ENCODE assay signal across 9 mouse cellular contexts in the genomic region with DNA sequence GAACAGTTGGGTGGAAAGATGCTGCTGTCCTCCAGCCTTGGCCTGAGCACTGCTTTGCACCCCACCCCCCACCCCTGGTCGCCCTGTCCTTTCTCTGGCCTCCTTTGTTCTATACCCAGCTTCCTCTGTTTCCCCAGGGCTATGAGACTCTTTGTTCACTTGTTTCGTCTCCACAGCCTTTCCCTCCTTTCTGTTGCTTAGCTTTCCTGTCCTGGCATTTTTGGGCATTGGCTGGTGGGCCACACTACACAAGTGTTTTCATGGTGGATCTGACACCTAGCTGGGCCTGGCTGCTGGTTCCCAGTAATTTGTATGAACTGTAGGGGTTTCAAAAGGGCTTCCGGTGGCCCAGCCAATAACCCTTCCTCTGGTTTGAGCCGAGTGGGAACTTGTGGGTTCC. TPM values are rescaled to one million over a fixed set of nuclear protein-coding genes. Genes with fewer than 3 reads are reported as not detected.
DNase-seq lines count a peak whose midpoint lies in the region; ATAC-seq and TF ChIP-seq lines count a peak whose summit lies in the region.
"Had no signal": no experiment of that assay in that cellular context is flagged by ENCODE, and none has a peak within 500 bp of the region (broad histone marks: within the 10 kb centered on the region; RNA-seq: fewer than 3 reads in every experiment).

No protein-coding gene starts in this region.

- H3K27ac ChIP-seq in kidney, postnatal 0 days, result peak overlapping the region; percentile 100; the same call in 1 of the 2 replicates
- peak overlapping the region; percentile 100 for H3K27ac ChIP-seq in embryonic facial prominence, embryonic 11.5 days (replicated peaks; ENCODE audit: low read depth, low read length)
- H3K27ac ChIP-seq in hindbrain, postnatal 0 days, result peak overlapping the region; percentile 100; the same call in 1 of the 2 replicates

- 27% methylated on average over 4 of the region's 4 CpGs for WGBS in kidney, postnatal 0 days
- 38% methylated on average over 4 of the region's 4 CpGs for WGBS in embryonic facial prominence, embryonic 11.5 days
- 7% methylated on average over 4 of the region's 4 CpGs for WGBS in hindbrain, postnatal 0 days

- no peak for ATAC-seq in kidney, postnatal 0 days (replicated peaks; ENCODE audit: low FRiP score, low read depth)
- ATAC-seq in embryonic facial prominence, embryonic 11.5 days (replicated peaks; ENCODE audit: insufficient number of reproducible peaks, low FRiP score, low TSS enrichment, low read depth), result no peak
- no peak for ATAC-seq in hindbrain, postnatal 0 days
- ATAC-seq in frontal cortex, adult (ENCODE audit: low TSS enrichment), result no peak

- peak overlapping the region; percentile 97 for H3K9ac ChIP-seq in kidney, postnatal 0 days (ENCODE audit: low read depth, low read length)
- H3K9ac ChIP-seq in embryonic facial prominence, embryonic 11.5 days (replicated peaks; ENCODE audit: low read length), result peak overlapping the region; percentile 98
- H3K9ac ChIP-seq in hindbrain, postnatal 0 days (replicated peaks; ENCODE audit: low read length), result peak overlapping the region; percentile 94

- no peak for DNase-seq in kidney, postnatal 0 days (ENCODE audit: low spot score)
- no peak for DNase-seq in kidney, adult 9 months
- no peak for DNase-seq in embryonic facial prominence, embryonic 11.5 days (ENCODE audit: low spot score)
- DNase-seq in hindbrain, postnatal 0 days (ENCODE audit: low spot score), result no peak
- no peak for DNase-seq in left cerebral cortex, adult 8-10 months (ENCODE audit: low spot score in 2 of 2)
- no peak for DNase-seq in B cell, adult 2 months
- DNase-seq: gastrocnemius, postnatal 25 days had no signal

- H3ac ChIP-seq in myocyte (ENCODE audit: control insufficient read depth, insufficient read length), result no peak overlapping the region

- peak overlapping the region; percentile 96 for H3K4me2 ChIP-seq in kidney, postnatal 0 days (ENCODE audit: low read length)
- peak overlapping the region; percentile 98 for H3K4me2 ChIP-seq in embryonic facial prominence, embryonic 11.5 days (ENCODE audit: low read depth, low read length)
- H3K4me2 ChIP-seq in hindbrain, postnatal 0 days (ENCODE audit: low read depth, low read length), result peak overlapping the region; percentile 98
- H3K4me2 ChIP-seq in myocyte (ENCODE audit: low read depth), result peak overlapping the region; percentile 100

- peak overlapping the region; percentile 80 for H3K4me3 ChIP-seq in kidney, postnatal 0 days (replicated peaks; ENCODE audit: low read depth, low read length)
- H3K4me3 ChIP-seq in embryonic facial prominence, embryonic 11.5 days (ENCODE audit: low read depth, low read length), result peak overlapping the region; percentile 94
- peak overlapping the region; percentile 74 for H3K4me3 ChIP-seq in hindbrain, postnatal 0 days (ENCODE audit: low read length)
- H3K4me3 ChIP-seq in myocyte, result peak overlapping the region; percentile 62

- H3K79me2 ChIP-seq in myocyte (ENCODE audit: control insufficient read depth, insufficient read depth), result peaks cover 45% of the 10 kb centered on the region

- H3K4me1 ChIP-seq in kidney, postnatal 0 days (replicated peaks; ENCODE audit: insufficient read depth, low read length), result peaks cover 20% of the 10 kb centered on the region
- peaks cover 5% of the 10 kb centered on the region for H3K4me1 ChIP-seq in embryonic facial prominence, embryonic 11.5 days (ENCODE audit: control insufficient read depth, insufficient read depth, low read length)
- peaks cover 23% of the 10 kb centered on the region for H3K4me1 ChIP-seq in hindbrain, postnatal 0 days (ENCODE audit: insufficient read depth, low read length)

- peaks cover 44% of the 10 kb centered on the region for H3K36me3 ChIP-seq in kidney, postnatal 0 days (ENCODE audit: insufficient read depth, low read length)
- peaks cover 26% of the 10 kb centered on the region for H3K36me3 ChIP-seq in embryonic facial prominence, embryonic 11.5 days (replicated peaks; ENCODE audit: control insufficient read depth, insufficient read depth, low read depth, low read length)
- H3K36me3 ChIP-seq in hindbrain, postnatal 0 days (ENCODE audit: insufficient read depth, low read length), result peaks cover 35% of the 10 kb centered on the region
- H3K36me3 ChIP-seq in myocyte (ENCODE audit: control insufficient read depth, insufficient read depth), result peaks cover 12% of the 10 kb centered on the region

- H3K27me3 ChIP-seq in kidney, postnatal 0 days (ENCODE audit: insufficient read depth, low read length), result no peaks in the 10 kb centered on the region
- H3K27me3 ChIP-seq in embryonic facial prominence, embryonic 11.5 days (ENCODE audit: control insufficient read depth, insufficient read depth, low read length), result no peaks in the 10 kb centered on the region
- H3K27me3 ChIP-seq in hindbrain, postnatal 0 days (ENCODE audit: insufficient read depth, low read length), result no peaks in the 10 kb centered on the region
- no peaks in the 10 kb centered on the region for H3K27me3 ChIP-seq in myocyte (ENCODE audit: control insufficient read depth, insufficient read depth, insufficient read length)

- TF ChIP-seq POLR2A in myocyte (IDR thresholded peaks at IDR 0.05; ENCODE audit: insufficient read length, low read depth), result no peak

- no peaks in the 10 kb centered on the region for H3K9me3 ChIP-seq in kidney, postnatal 0 days (replicated peaks; ENCODE audit: low read length)
- H3K9me3 ChIP-seq in embryonic facial prominence, embryonic 11.5 days (replicated peaks; ENCODE audit: control insufficient read depth, low read length), result no peaks in the 10 kb centered on the region
- H3K9me3 ChIP-seq in hindbrain, postnatal 0 days (ENCODE audit: low read length), result no peaks in the 10 kb centered on the region

- no peak for TF ChIP-seq CTCF in kidney, postnatal 0 days (IDR thresholded peaks at IDR 0.05; ENCODE audit: low read depth)
- TF ChIP-seq CTCF in hindbrain, postnatal 0 days (IDR thresholded peaks at IDR 0.05; ENCODE audit: low read depth), result no peak

TF ChIP-seq in myocyte, 11 proteins besides CTCF, POLR2A, EP300 and RAD21:
- TF ChIP-seq REST (IDR thresholded peaks at IDR 0.05; ENCODE audit: insufficient read depth, insufficient read length) (no peak), MYOG (IDR thresholded peaks at IDR 0.05; ENCODE audit: control insufficient read depth in 1 of 3, insufficient read depth in 1 of 3, insufficient read length in 2 of 3, low read depth in 2 of 3) (no peak), USF1 (IDR thresholded peaks at IDR 0.05; ENCODE audit: low read depth) (no peak), SRF (IDR thresholded peaks at IDR 0.05; ENCODE audit: control insufficient read depth, insufficient read length, low read depth) (no peak), E2F4 (IDR thresholded peaks at IDR 0.05; ENCODE audit: insufficient read depth) (no peak), MYOD1 (IDR thresholded peaks at IDR 0.05; ENCODE audit: control insufficient read depth in 1 of 3, insufficient read length in 2 of 3, low read depth in 2 of 3) (no peak), CEBPB (IDR thresholded peaks at IDR 0.05; ENCODE audit: insufficient read depth, poor library complexity, severe bottlenecking) (no peak), TCF12 (IDR thresholded peaks at IDR 0.05; ENCODE audit: insufficient read depth, poor library complexity, severe bottlenecking) (no peak), TCF3 (IDR thresholded peaks at IDR 0.05; ENCODE audit: insufficient read length, low read depth) (no peak), POLR2AphosphoS2 (IDR thresholded peaks at IDR 0.05; ENCODE audit: insufficient read length, low read depth) (no peak), MAX (IDR thresholded peaks at IDR 0.05; ENCODE audit: low read depth) (no peak)

RNA-seq across cellular contexts. Expression of gene Patz1, which starts 4.7 kb away (rescaled TPM):
- polyA plus RNA-seq in kidney, postnatal 0 days (2015; fragmentation: Nextera tagmentation; extraction: Ambion mirVana), result 47.8 and 51.0 TPM in 2 replicates
- 72.6 and 73.2 TPM in 2 replicates for polyA plus RNA-seq in embryonic facial prominence, embryonic 11.5 days (2014; fragmentation: Nextera tagmentation; extraction: Ambion mirVana)
- 89.6 and 97.1 TPM in 2 replicates for total RNA-seq in hindbrain, postnatal 0 days (2014; rRNA removed)
- polyA plus RNA-seq in hindbrain, postnatal 0 days (2015; fragmentation: Nextera tagmentation; extraction: Ambion mirVana), result 38.8 and 40.4 TPM in 2 replicates
- 14.5 TPM for polyA plus RNA-seq in myocyte (2012; fragmentation: generic; extraction: Trizol)
- total RNA-seq in left cerebral cortex, adult 8-10 months (2022), result 10 to 100 TPM; 53.4 to 57.4 (median 54.1) TPM

RNA-seq across cellular contexts. Expression of gene Drg1, which starts 27.1 kb away (rescaled TPM):
- 176 and 198 TPM in 2 replicates for polyA plus RNA-seq in kidney, postnatal 0 days (2015; fragmentation: Nextera tagmentation; extraction: Ambion mirVana)
- polyA plus RNA-seq in embryonic facial prominence, embryonic 11.5 days (2014; fragmentation: Nextera tagmentation; extraction: Ambion mirVana), result 294 and 301 TPM in 2 replicates
- 62.3 and 73.1 TPM in 2 replicates for total RNA-seq in hindbrain, postnatal 0 days (2014; rRNA removed)
- 176 and 186 TPM in 2 replicates for polyA plus RNA-seq in hindbrain, postnatal 0 days (2015; fragmentation: Nextera tagmentation; extraction: Ambion mirVana)
- polyA plus RNA-seq in myocyte (2012; fragmentation: generic; extraction: Trizol), result 109 TPM
- total RNA-seq in left cerebral cortex, adult 8-10 months (2022), result 10 to 100 TPM; 95.6 to 98.8 (median 96.9) TPM

RNA-seq across cellular contexts. Expression of gene Pik3ip1, which starts 36.8 kb away (rescaled TPM):
- polyA plus RNA-seq in kidney, postnatal 0 days (2015; fragmentation: Nextera tagmentation; extraction: Ambion mirVana), result 14.8 and 15.0 TPM in 2 replicates
- polyA plus RNA-seq in embryonic facial prominence, embryonic 11.5 days (2014; fragmentation: Nextera tagmentation; extraction: Ambion mirVana), result 10.5 and 10.6 TPM in 2 replicates
- total RNA-seq in hindbrain, postnatal 0 days (2014; rRNA removed), result 34.3 and 40.9 TPM in 2 replicates
- 41.6 and 45.4 TPM in 2 replicates for polyA plus RNA-seq in hindbrain, postnatal 0 days (2015; fragmentation: Nextera tagmentation; extraction: Ambion mirVana)
- polyA plus RNA-seq in myocyte (2012; fragmentation: generic; extraction: Trizol), result 5.8 TPM
- total RNA-seq in left cerebral cortex, adult 8-10 months (2022), result 10 to 100 TPM; 40.3 to 44.5 (median 42.4) TPM
